In the genomic region with DNA sequence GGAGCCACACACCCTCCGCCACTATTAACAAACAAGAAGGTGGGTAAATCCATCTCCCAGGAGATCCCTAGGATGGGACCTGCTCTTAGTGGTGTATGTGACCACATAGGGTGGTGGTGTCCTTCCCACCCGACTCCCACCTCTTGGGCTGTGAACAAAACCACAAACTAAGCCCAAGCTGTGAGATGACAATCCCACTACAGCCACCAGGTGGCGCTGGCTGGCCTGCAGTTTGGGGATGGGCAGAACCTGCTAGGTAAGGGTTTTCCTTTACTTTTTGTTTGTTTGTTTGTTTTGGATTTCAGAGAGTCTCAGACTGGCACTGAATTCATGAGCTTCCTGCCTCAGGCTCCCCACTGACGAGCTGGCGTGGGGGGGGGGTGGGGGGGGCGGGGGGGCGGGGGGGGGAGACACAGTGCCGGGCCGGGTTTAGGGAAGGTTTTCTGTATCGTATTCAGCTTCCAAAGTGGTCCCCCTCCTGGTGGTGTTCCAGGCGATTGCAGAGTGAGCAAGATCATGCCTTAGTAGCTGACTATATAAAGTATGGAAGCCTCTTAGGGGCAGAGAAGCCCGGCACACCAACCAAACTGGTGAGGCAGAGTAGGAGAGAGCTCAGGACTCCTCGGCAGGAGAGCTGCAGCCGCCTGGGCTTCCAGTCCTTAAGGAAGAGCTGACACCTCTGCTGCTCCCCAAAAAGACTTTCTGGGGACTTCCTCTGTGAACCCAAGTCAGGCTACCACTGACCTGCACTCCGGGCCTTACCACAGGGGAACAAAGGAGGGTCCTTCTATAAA, we compare ENCODE assay signal across 7 mouse cellular contexts. TPM values are rescaled to one million over a fixed set of nuclear protein-coding genes. Genes with fewer than 3 reads are reported as not detected.
DNase-seq lines count a peak whose midpoint lies in the region; TF ChIP-seq lines count a peak whose summit lies in the region.

No protein-coding gene starts in this region.

- TF ChIP-seq CTCF in C2C12 (IDR thresholded peaks at IDR 0.05; ENCODE audit: control insufficient read depth, insufficient read depth, insufficient read length) (peak; percentile 87), MEL (IDR thresholded peaks at IDR 0.05 in 2 of 3, conservative IDR thresholded peaks at IDR 0.05 in 1 of 3; ENCODE audit: control insufficient read depth in 1 of 3, insufficient read depth in 1 of 3, low read depth in 2 of 3, low read length in 3 of 3, poor library complexity in 1 of 3, severe bottlenecking in 1 of 3) (peak; percentile 36 to 67 (median 36))
- TF ChIP-seq CTCF in gastrocnemius, adult 2 months (IDR thresholded peaks at IDR 0.05), result peak; percentile 88
- TF ChIP-seq CTCF in small intestine, adult 2 months (IDR thresholded peaks at IDR 0.05; ENCODE audit: extremely low read depth, insufficient read length, insufficient replicate concordance, low read depth, low read length), result peak; percentile 75; the same call in 1 of the 2 replicates

- no peak overlapping the region for H3K27ac ChIP-seq in MEL (ENCODE audit: control insufficient read depth, low read depth, low read length)
- no peak overlapping the region for H3K27ac ChIP-seq in gastrocnemius, adult 2 months
- no peak overlapping the region for H3K27ac ChIP-seq in small intestine, adult 2 months (ENCODE audit: insufficient read depth, low read depth, low read length)

- H3K4me3 ChIP-seq in C2C12 (ENCODE audit: insufficient read depth, poor library complexity, severe bottlenecking), result no peak overlapping the region
- no peak overlapping the region for H3K4me3 ChIP-seq in MEL (ENCODE audit: control insufficient read depth in 1 of 2, insufficient read depth in 1 of 2, low read depth in 2 of 2, low read length in 2 of 2)
- peak overlapping the region; percentile 24; the same call in 1 of the 2 replicates for H3K4me3 ChIP-seq in gastrocnemius, adult 2 months
- no peak overlapping the region for H3K4me3 ChIP-seq in small intestine, adult 2 months (ENCODE audit: low read depth, low read length)

- WGBS in small intestine, adult 2 months, result 7% methylated on average over 15 of the region's 15 CpGs

- peak; percentile 12 for DNase-seq in MEL (ENCODE audit: low read depth, low spot score)
- peak; percentile 65 for DNase-seq in cerebellum, adult 9-11 months
- peak; percentile 69 for DNase-seq in gastrocnemius, adult 2 months
- peak; percentile 79 to 80 for DNase-seq in kidney, postnatal 4 days
- peak; percentile 62 for DNase-seq in lung, postnatal 10 days

- peak; percentile 10 for TF ChIP-seq RAD21 in MEL (IDR thresholded peaks at IDR 0.05; ENCODE audit: low read depth, low read length)

- no peaks in the 10 kb centered on the region for H3K36me3 ChIP-seq in C2C12 (ENCODE audit: control insufficient read depth, insufficient read depth)
- H3K36me3 ChIP-seq in MEL (ENCODE audit: control insufficient read depth in 1 of 2, insufficient read depth in 2 of 2, low read length in 2 of 2), result no peaks in the 10 kb centered on the region
- no peaks in the 10 kb centered on the region for H3K36me3 ChIP-seq in small intestine, adult 2 months (ENCODE audit: control insufficient read depth, insufficient read depth, low read length)

- intact Hi-C loops in gastrocnemius, adult 2 months (cut with DNase I), result loop anchor here (1.0 to 2.0 kb wide), 2 partner anchors 93 to 557 kb away; a partner anchor contains a TSS

- no peak for TF ChIP-seq POLR2A in MEL (IDR thresholded peaks at IDR 0.05; ENCODE audit: control insufficient read depth in 1 of 2, insufficient read depth in 1 of 2, low read depth in 1 of 2, low read length in 2 of 2, poor library complexity in 1 of 2)
- no peak for TF ChIP-seq POLR2A in small intestine, adult 2 months (IDR thresholded peaks at IDR 0.05; ENCODE audit: low read depth, low read length)

- no peak overlapping the region for H3ac ChIP-seq in C2C12 (ENCODE audit: control insufficient read depth, insufficient read length, low read depth)

- no peak overlapping the region for H3K9ac ChIP-seq in MEL (ENCODE audit: control insufficient read depth, low read depth, low read length, poor library complexity, severe bottlenecking)

- no peaks in the 10 kb centered on the region for H3K79me2 ChIP-seq in C2C12 (ENCODE audit: control insufficient read depth, insufficient read depth)
- H3K79me2 ChIP-seq in MEL (ENCODE audit: control insufficient read depth, insufficient read depth, low read length, poor library complexity), result no peaks in the 10 kb centered on the region

- H3K27me3 ChIP-seq in C2C12 (ENCODE audit: control insufficient read depth, insufficient read depth, insufficient read length) (peaks cover 72% of the 10 kb centered on the region), MEL (ENCODE audit: control insufficient read depth in 1 of 2, insufficient read depth in 2 of 2, low read length in 2 of 2) (no peaks in the 10 kb centered on the region)
- peaks cover 12% of the 10 kb centered on the region for H3K27me3 ChIP-seq in small intestine, adult 2 months (ENCODE audit: control insufficient read depth, insufficient read depth, low read length)

- H3K79me3 ChIP-seq in C2C12 (ENCODE audit: low read depth), result no peaks in the 10 kb centered on the region

- no peaks in the 10 kb centered on the region for H3K4me1 ChIP-seq in MEL (ENCODE audit: control insufficient read depth in 1 of 2, insufficient read depth in 2 of 2, low read length in 2 of 2)
- no peaks in the 10 kb centered on the region for H3K4me1 ChIP-seq in small intestine, adult 2 months (ENCODE audit: control insufficient read depth, insufficient read depth, insufficient read length, low read length)

- no peak for TF ChIP-seq EP300 in MEL (IDR thresholded peaks at IDR 0.05; ENCODE audit: low read depth in 1 of 2, low read length in 2 of 2)

- H3K9me3 ChIP-seq in MEL (replicated peaks; ENCODE audit: insufficient read depth, low read length), result no peaks in the 10 kb centered on the region

TF ChIP-seq in C2C12, 6 proteins besides CTCF, POLR2A, EP300 and RAD21:
- no peak for TF ChIP-seq USF1 (IDR thresholded peaks at IDR 0.05; ENCODE audit: low read depth)
- no peak for TF ChIP-seq FOSL1 (IDR thresholded peaks at IDR 0.05; ENCODE audit: insufficient read depth, low read length, poor library complexity, severe bottlenecking)
- no peak for TF ChIP-seq MYOD1 (IDR thresholded peaks at IDR 0.05; ENCODE audit: control insufficient read depth, insufficient read length, low read depth)
- no peak for TF ChIP-seq CEBPB (IDR thresholded peaks at IDR 0.05; ENCODE audit: low read depth)
- no peak for TF ChIP-seq MAX (IDR thresholded peaks at IDR 0.05)
- TF ChIP-seq MYOG (IDR thresholded peaks at IDR 0.05; ENCODE audit: control insufficient read depth, extremely low read depth, insufficient read length), result no peak

TF ChIP-seq in MEL, 35 proteins besides CTCF, POLR2A, EP300 and RAD21:
- TF ChIP-seq ZKSCAN1 (IDR thresholded peaks at IDR 0.05; ENCODE audit: low read depth, low read length), result no peak
- TF ChIP-seq CHD2 (IDR thresholded peaks at IDR 0.05; ENCODE audit: low read length), result no peak
- TF ChIP-seq RCOR1 (IDR thresholded peaks at IDR 0.05; ENCODE audit: low read depth, low read length), result no peak
- TF ChIP-seq TBP (IDR thresholded peaks at IDR 0.05; ENCODE audit: low read depth, low read length), result no peak
- TF ChIP-seq MAX (IDR thresholded peaks at IDR 0.05; ENCODE audit: low read length), result no peak
- peak; percentile 29 for TF ChIP-seq SMC3 (IDR thresholded peaks at IDR 0.05; ENCODE audit: low read depth, low read length)

RNA-seq across cellular contexts. Expression of a gene that starts 8.9 kb away (rescaled TPM):
- polyA plus RNA-seq in C2C12 (2012; fragmentation: generic; extraction: Trizol), result not detected
- not detected in 2 replicates for total RNA-seq in MEL (2012; rRNA removed)
- not detected for polyA plus RNA-seq in MEL (2012; ENCODE audit: insufficient read depth in 1 of 2, insufficient read length in 2 of 2, low read depth in 1 of 2, low replicate concordance in 2 of 2, missing spikeins in 1 of 2)
- 1 to 10 TPM; 3.7 to 4.9 TPM for total RNA-seq in gastrocnemius, adult 2 months (2021)
- not detected in 2 replicates for polyA plus RNA-seq in small intestine, adult 2 months (2012; rRNA removed)

RNA-seq across cellular contexts. Expression of a gene that starts 31.4 kb away (rescaled TPM):
- polyA plus RNA-seq in C2C12 (2012; fragmentation: generic; extraction: Trizol), result not detected
- not detected in 2 replicates for total RNA-seq in MEL (2012; rRNA removed)
- polyA plus RNA-seq in MEL (2012; ENCODE audit: insufficient read depth in 1 of 2, insufficient read length in 2 of 2, low read depth in 1 of 2, low replicate concordance in 2 of 2, missing spikeins in 1 of 2), result not detected
- not detected for total RNA-seq in gastrocnemius, adult 2 months (2021)
- 0.75 and 1.6 TPM in 2 replicates for polyA plus RNA-seq in small intestine, adult 2 months (2012; rRNA removed)

RNA-seq across cellular contexts. Expression of a gene that starts 48.9 kb away (rescaled TPM):
- polyA plus RNA-seq in C2C12 (2012; fragmentation: generic; extraction: Trizol), result not detected
- total RNA-seq in MEL (2012; rRNA removed), result not detected in 2 replicates
- polyA plus RNA-seq in MEL (2012; ENCODE audit: insufficient read depth in 1 of 2, insufficient read length in 2 of 2, low read depth in 1 of 2, low replicate concordance in 2 of 2, missing spikeins in 1 of 2), result not detected
- total RNA-seq in gastrocnemius, adult 2 months (2021), result under 1 TPM in 1 of 2 experiments, not detected in 1; 0.14 TPM
- polyA plus RNA-seq in small intestine, adult 2 months (2012; rRNA removed), result not detected in 2 replicates

Comparison
In these comparisons a context has a peak if more than half of its experiments do, and no peak if none do; other contexts are left out.
1. CTCF ChIP-seq: peak in every context shown above with its lines; median percentile 88 in gastrocnemius, adult 2 months; 87 in C2C12; 75 in small intestine, adult 2 months; 36 in MEL.
2. DNase-seq: peak in every context shown above with its lines; median percentile 80 in kidney, postnatal 4 days; 69 in gastrocnemius, adult 2 months; 65 in cerebellum, adult 9-11 months; 62 in lung, postnatal 10 days; 12 in MEL.